Mouse (Mus musculus) CH12.LX (cell line): ENCODE data around the gene AU018091. TPM values are rescaled to one million over a fixed set of nuclear protein-coding genes. Genes with fewer than 3 reads are reported as not detected.

Source experiments
- DNase-seq: peaks from one replicate; pipeline ENCODE4 v3.0.0-alpha.2; 2013; ENCODE audit errors: extremely low read depth
- H3K27ac ChIP-seq: 2 replicates; pipeline ENCODE4 v1.5.1; 2012; ENCODE audit warnings: low read depth, mild to moderate bottlenecking, control low read depth, moderate library complexity; ENCODE audit not compliant: insufficient read depth
- H3K27me3 ChIP-seq: replicated peaks from 2 replicates; pipeline ENCODE3; 2012; ENCODE audit warnings: inconsistent platforms
- H3K36me3 ChIP-seq, 2 experiments: replicated peaks in 1 of 2; 2 replicates each; pipeline versions ENCODE3 to v1.6.1; 2012; ENCODE audit warnings: inconsistent platforms in 1 of 2, low read length in 1 of 2, mild to moderate bottlenecking in 1 of 2, mixed read lengths in 1 of 2, moderate library complexity in 1 of 2; ENCODE audit not compliant: control insufficient read depth in 1 of 2, insufficient read depth in 1 of 2
- H3K4me1 ChIP-seq, 2 experiments: 2 replicates each; pipeline ENCODE4 v1.6.1; 2012; ENCODE audit warnings: inconsistent platforms in 1 of 2, moderate library complexity in 1 of 2; ENCODE audit not compliant: insufficient read depth in 2 of 2, control insufficient read depth in 1 of 2
- H3K4me2 ChIP-seq: 2 replicates; pipeline ENCODE4 v1.6.1; 2012; ENCODE audit warnings: low read depth, mild to moderate bottlenecking, control low read depth; ENCODE audit not compliant: poor library complexity, insufficient read depth, severe bottlenecking
- H3K4me3 ChIP-seq, 3 experiments: fragments of 150-350 bp in 1 of 3; sonication (generic) in 1 of 3; replicated peaks in 1 of 3; 2 replicates each; pipeline versions ENCODE3 to v1.5.1; 2011 to 2012; ENCODE audit warnings: low read depth in 2 of 3, low read length in 2 of 3, mild to moderate bottlenecking in 2 of 3, moderate library complexity in 2 of 3, control low read depth in 1 of 3, improper control_type of control experiment in 1 of 3, inconsistent platforms in 1 of 3, mixed read lengths in 1 of 3; ENCODE audit not compliant: poor library complexity in 1 of 3
- H3K79me2 ChIP-seq: replicated peaks from 2 replicates; pipeline ENCODE4 v1.6.1; 2012; ENCODE audit warnings: mild to moderate bottlenecking, moderate library complexity; ENCODE audit not compliant: control insufficient read depth, poor library complexity, insufficient read depth, severe bottlenecking; ENCODE audit errors: extremely low read depth
- H3K9ac ChIP-seq: 2 replicates; pipeline ENCODE4 v1.6.1; 2012; ENCODE audit warnings: low read depth, mild to moderate bottlenecking, control low read depth, moderate library complexity; ENCODE audit not compliant: insufficient read depth
- H3K9me3 ChIP-seq: replicated peaks from 2 replicates; pipeline ENCODE3; 2012; ENCODE audit warnings: low read length, inconsistent platforms, mixed read lengths
- CTCF ChIP-seq, 2 experiments: IDR thresholded peaks in 1 of 2; conservative IDR thresholded peaks in 1 of 2; 2 replicates each; pipeline ENCODE4 v1.5.1; 2011 to 2012; ENCODE audit warnings: low read depth in 2 of 2, low read length in 2 of 2, improper control_type of control experiment in 1 of 2, inconsistent platforms in 1 of 2, mild to moderate bottlenecking in 1 of 2, moderate library complexity in 1 of 2
- E2F4 ChIP-seq: IDR thresholded peaks from 2 replicates; pipeline ENCODE4 v1.6.1; 2011; ENCODE audit warnings: low read depth, low read length, improper control_type of control experiment; ENCODE audit not compliant: insufficient replicate concordance
- ELF1 ChIP-seq: IDR thresholded peaks from 2 replicates; pipeline ENCODE4 v1.6.1; 2014; ENCODE audit warnings: low read depth, mild to moderate bottlenecking, inconsistent platforms, low read length, improper control_type of control experiment
- EP300 ChIP-seq: IDR thresholded peaks from 2 replicates; pipeline ENCODE4 v1.6.1; 2011; ENCODE audit warnings: low read length, improper control_type of control experiment
- GABPA ChIP-seq: IDR thresholded peaks from 2 replicates; pipeline ENCODE4 v1.6.1; 2012; ENCODE audit warnings: low read depth, low read length, improper control_type of control experiment, inconsistent platforms; ENCODE audit not compliant: insufficient replicate concordance
- IRF4 ChIP-seq: IDR thresholded peaks from 2 replicates; pipeline ENCODE4 v1.6.1; 2014; ENCODE audit warnings: low read depth, mild to moderate bottlenecking, inconsistent platforms, low read length, improper control_type of control experiment
- JUND ChIP-seq: conservative IDR thresholded peaks from 2 replicates; pipeline ENCODE4 v1.6.1; 2011; ENCODE audit warnings: low read depth, low read length, improper control_type of control experiment
- MAFK ChIP-seq: IDR thresholded peaks from 2 replicates; pipeline ENCODE4 v1.6.1; 2011; ENCODE audit warnings: low read length, improper control_type of control experiment; ENCODE audit not compliant: insufficient replicate concordance
- MAZ ChIP-seq: IDR thresholded peaks from 2 replicates; pipeline ENCODE4 v1.6.1; 2012; ENCODE audit warnings: low read depth, mild to moderate bottlenecking, inconsistent platforms, low read length, improper control_type of control experiment, moderate library complexity
- MEF2A ChIP-seq: IDR thresholded peaks from 2 replicates; pipeline ENCODE4 v1.6.1; 2014; ENCODE audit warnings: low read depth, mild to moderate bottlenecking, inconsistent platforms, low read length, improper control_type of control experiment, borderline replicate concordance
- NELFE ChIP-seq: IDR thresholded peaks from 2 replicates; pipeline ENCODE4 v1.6.1; 2011; ENCODE audit warnings: low read depth, low read length, improper control_type of control experiment
- POLR2A ChIP-seq: IDR thresholded peaks from 2 replicates; pipeline ENCODE4 v1.6.1; 2011; ENCODE audit warnings: low read depth, mild to moderate bottlenecking, improper control_type of control experiment, low read length
- SIN3A ChIP-seq: IDR thresholded peaks from 2 replicates; pipeline ENCODE4 v1.6.1; 2012; ENCODE audit warnings: low read length, improper control_type of control experiment, inconsistent platforms
- TBP ChIP-seq: conservative IDR thresholded peaks from 2 replicates; pipeline ENCODE4 v1.6.1; 2011; ENCODE audit warnings: low read depth, low read length, improper control_type of control experiment
- TCF12 ChIP-seq: IDR thresholded peaks from 2 replicates; pipeline ENCODE4 v1.6.1; 2014; ENCODE audit warnings: low read depth, mild to moderate bottlenecking, inconsistent platforms, low read length, improper control_type of control experiment
- UBTF ChIP-seq: IDR thresholded peaks from 2 replicates; pipeline ENCODE4 v1.6.1; 2012; ENCODE audit warnings: low read depth, mild to moderate bottlenecking, inconsistent platforms, low read length, improper control_type of control experiment, moderate library complexity
- ZC3H11A ChIP-seq: IDR thresholded peaks from 2 replicates; pipeline ENCODE4 v1.6.1; 2012; ENCODE audit warnings: low read depth, mild to moderate bottlenecking, inconsistent platforms, low read length, improper control_type of control experiment
- dilution Hi-C: fragments of 300-500 bp; cut with MboI; formaldehyde crosslinking; loops from 2 replicates; pipeline ENCODE4 v1.14.3; 2020; ENCODE audit warnings: low sequenced_read_pairs; ENCODE audit not compliant: extremely low pct_unique_long_range_greater_than_20kb, extremely low pct_ligation_motif_present
- in situ Hi-C: fragments of 300-500 bp; cut with MboI; formaldehyde crosslinking; loops from 3 replicates; pipeline ENCODE4 v1.14.3; 2019; ENCODE audit warnings: low sequenced_read_pairs, low pct_ligation_motif_present, low pct_unique_long_range_greater_than_20kb, mixed read lengths
- polyA plus RNA-seq: library from polyadenylated mRNA; unstranded; fragments of >175 nt; gene quantifications from 2 replicates; pipeline ENCODE4 v1.2.1, GENCODE M21; 2012; ENCODE audit warnings: low read depth; ENCODE audit not compliant: insufficient read length
- total RNA-seq, 2 experiments: library from RNA; depleted of rRNA; stranded (reverse); fragments of 300-350 nt in 1 of 2; fragments of >200 nt in 1 of 2; gene quantifications; 2 replicates each; pipeline ENCODE4 v1.2.3; 2012 to 2014

The AU018091 gene
- total and polyA plus RNA-seq, 3 experiments, result 0.08 TPM; not detected in 2

- no peak overlapping the region for H3K4me3 ChIP-seq
- no peaks in the 10 kb centered on the region for H3K79me2 ChIP-seq
- no peaks in the 10 kb centered on the region for H3K36me3 ChIP-seq
- no peak overlapping the region for H3K4me2 ChIP-seq
- peaks cover 0 to 8% of the 10 kb centered on the region in 2 experiments; a peak in 1 of 4 replicates for H3K4me1 ChIP-seq
- dilution Hi-C loops, result no loop called here
- no peak overlapping the region for H3K9ac ChIP-seq
- H3K27ac ChIP-seq, result no peak overlapping the region
- in situ Hi-C loops, result no loop called here
- no peaks in the 10 kb centered on the region for H3K9me3 ChIP-seq
- no peak for DNase-seq
- H3K27me3 ChIP-seq, result no peaks in the 10 kb centered on the region
- TF ChIP-seq E2F4, result no peak
- no peak for TF ChIP-seq GABPA
- TF ChIP-seq UBTF, result no peak
- no peak for TF ChIP-seq IRF4
- no peak for TF ChIP-seq MEF2A
- no peak for TF ChIP-seq MAFK
- no peak for TF ChIP-seq TCF12
- TF ChIP-seq CTCF (conservative IDR thresholded peaks at IDR 0.05 in 1 of 2, IDR thresholded peaks at IDR 0.05 in 1 of 2; ENCODE audit: low read depth in 2 of 2, low read length in 2 of 2), result no peak
- TF ChIP-seq ZC3H11A, result no peak
Observed at GRCm38 (mm10) chr7:3164991-3165390, 4.0 kb downstream of the AU018091 start.

- no peaks in the 10 kb centered on the region for H3K79me2 ChIP-seq
- H3K36me3 ChIP-seq, result no peaks in the 10 kb centered on the region
- no peak overlapping the region for H3K27ac ChIP-seq
- no peak overlapping the region for H3K4me2 ChIP-seq
- no peaks in the 10 kb centered on the region for H3K9me3 ChIP-seq
- H3K9ac ChIP-seq, result no peak overlapping the region
- H3K27me3 ChIP-seq, result no peaks in the 10 kb centered on the region
- no peak overlapping the region for H3K4me3 ChIP-seq
- in situ Hi-C loops (no loop called here), dilution Hi-C loops (no loop called here)
- TF ChIP-seq EP300, result no peak
- no peak for TF ChIP-seq GABPA
- TF ChIP-seq MAZ, result no peak
- no peak for TF ChIP-seq TBP
- no peak for TF ChIP-seq NELFE
- no peak for TF ChIP-seq SIN3A
- TF ChIP-seq ZC3H11A, result no peak
- TF ChIP-seq POLR2A, result no peak
- no peak for TF ChIP-seq ELF1
- no peak for TF ChIP-seq JUND
- H3K4me1 ChIP-seq, result peaks cover 0 to 8% of the 10 kb centered on the region in 2 experiments; a peak in 1 of 4 replicates
- DNase-seq, result no peak
Observed at GRCm38 (mm10) chr7:3164381-3164780, 4.6 kb downstream of the AU018091 start.
